Mouse (Mus musculus): ENCODE measurements around the gene Mrps6. TPM values are rescaled to one million over a fixed set of nuclear protein-coding genes. Genes with fewer than 3 reads are reported as not detected.
"Not testable (repeated sequence)": the region's sequence is repeated elsewhere in the genome, so short reads cannot be mapped to it uniquely, and the experiment has no call there.

Gene Mrps6
- total RNA-seq, 2 experiments from 2014 or later: 53.1 to 58.0 TPM

DNA sequence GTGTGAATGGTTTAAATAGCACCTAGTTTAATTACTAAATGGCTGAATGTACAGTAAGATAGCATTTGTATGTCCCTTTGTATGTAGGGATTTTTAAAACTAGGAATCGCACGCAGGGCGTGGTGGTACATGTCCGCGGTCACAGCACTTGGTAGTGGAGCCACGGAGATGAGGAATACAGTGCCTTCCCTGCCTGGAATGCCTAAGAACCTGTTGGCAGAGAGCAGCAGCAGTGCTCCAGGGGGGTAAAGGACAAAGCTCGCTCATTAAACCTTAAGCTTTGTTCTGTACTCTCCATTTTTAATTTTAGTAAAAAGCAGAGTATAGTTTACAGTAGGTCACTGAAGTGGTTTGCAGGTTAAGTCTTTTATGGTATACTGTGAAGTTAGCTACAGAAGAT is 3.5 kb downstream of the Mrps6 start:
- no peak for DNase-seq (ENCODE audit: low spot score in 2 of 2)

DNA sequence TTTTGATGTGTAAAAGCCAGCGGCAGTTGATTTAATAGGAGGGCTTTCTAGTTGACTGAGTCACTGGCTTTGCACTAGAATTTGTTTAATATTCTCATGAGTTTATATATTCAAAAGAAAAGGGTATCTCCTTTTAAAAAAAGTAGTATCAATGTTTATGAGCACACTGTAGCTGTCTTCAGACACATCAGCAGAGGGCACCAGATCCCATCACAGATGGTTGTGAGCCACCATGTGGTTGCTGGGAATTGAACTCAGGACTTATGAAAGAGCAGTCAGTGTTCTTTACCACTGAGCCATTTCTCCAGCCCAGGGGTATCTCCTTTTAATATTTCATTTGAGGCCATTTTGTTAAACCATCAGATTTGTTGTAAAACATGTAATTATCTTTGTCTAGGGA is 4.8 kb downstream of the Mrps6 start:
- DNase-seq (ENCODE audit: low spot score in 2 of 2): no peak

DNA sequence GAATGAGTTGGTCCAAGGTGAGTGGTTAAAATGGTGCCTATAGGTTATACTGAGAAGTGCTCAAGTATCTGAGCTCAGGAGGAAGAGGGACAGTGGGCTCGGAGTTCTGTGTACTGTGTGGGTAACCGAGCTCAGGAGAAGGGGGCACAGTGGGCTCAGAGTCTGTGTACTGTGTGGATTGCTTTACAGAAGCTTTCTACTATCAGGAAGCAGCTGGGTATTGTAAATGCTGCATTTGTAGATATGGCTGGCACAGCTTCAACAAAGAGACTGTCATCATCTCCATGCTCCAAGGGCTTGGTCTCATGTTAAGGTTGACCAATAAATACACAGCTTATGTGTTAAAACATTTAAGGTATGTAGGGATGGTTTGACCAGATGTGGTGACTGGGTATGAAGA is 6.7 kb downstream of the Mrps6 start:
- DNase-seq (ENCODE audit: low spot score in 2 of 2): no peak

DNA sequence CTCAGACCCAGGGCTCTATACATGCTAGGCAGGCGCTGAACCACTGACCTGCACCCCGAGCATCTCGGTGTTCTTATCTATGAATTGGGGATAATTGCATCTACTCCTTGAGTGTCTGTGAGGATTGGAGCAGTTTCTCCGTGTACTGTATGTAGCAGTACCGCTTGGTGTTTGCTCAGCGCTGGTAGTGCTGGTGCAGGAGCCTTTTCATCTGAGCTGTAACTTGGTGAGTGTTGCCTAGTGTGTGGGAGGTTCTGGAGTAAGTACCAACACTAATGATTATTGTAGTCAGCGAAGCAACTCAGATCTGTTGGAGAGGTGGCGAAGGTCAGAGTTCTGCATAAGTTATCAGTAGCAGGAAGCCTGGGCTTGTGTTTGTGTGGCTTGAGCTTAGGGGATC is 12.3 kb downstream of the Mrps6 start:
- DNase-seq (ENCODE audit: low spot score in 2 of 2): peak in 1 of 2 experiments; percentile 34

DNA sequence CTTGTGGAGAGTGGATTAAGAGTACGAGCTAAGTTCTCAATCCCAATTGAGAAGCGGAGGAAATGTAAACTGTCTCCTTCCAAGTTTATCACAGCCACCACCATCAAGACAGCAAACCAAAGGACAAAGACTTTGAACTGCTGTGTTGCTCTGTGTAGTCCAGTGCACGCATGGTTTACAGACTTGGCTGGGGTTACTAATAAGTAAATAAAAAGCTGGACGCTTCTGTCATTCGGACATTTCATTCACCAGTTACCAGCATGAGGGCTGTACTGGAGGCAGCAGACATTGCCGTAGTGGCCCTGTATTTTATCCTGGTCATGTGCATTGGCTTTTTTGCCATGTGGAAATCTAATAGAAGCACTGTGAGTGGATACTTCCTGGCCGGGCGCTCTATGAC is 18.7 kb downstream of the Mrps6 start:
- DNase-seq (ENCODE audit: low spot score in 2 of 2): no peak

DNA sequence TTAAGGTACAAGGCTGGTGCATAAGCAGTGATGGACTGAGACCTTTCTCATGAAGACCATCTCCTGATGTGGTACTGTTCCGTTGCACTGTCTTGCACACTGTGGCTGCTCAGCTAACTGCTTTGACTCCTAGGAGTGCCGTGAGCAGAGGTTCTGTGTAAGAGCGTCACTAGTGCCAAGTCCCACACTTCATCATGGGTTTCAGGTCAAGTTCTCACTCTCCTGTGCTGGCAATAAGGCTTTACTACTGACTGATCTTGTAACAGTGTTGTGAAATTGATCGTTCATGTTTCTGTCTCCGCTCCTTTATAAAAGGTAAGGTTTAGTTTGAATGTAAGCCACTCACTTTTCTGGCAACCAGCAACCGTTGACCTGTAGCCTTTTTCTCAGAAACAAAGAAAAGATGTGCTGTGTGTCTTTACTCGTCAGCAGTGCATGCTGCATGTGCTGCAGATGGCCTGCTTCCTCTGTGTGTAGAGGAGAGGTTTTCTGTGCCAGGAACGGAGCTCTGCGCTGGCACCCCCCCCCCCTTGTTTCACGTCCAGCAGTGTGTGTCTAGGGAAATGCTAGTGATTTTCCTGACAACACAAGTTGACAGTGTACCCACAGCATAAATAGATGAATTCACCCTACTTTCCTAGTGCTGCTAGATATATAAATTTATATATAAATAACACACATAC is 25.8 kb downstream of the Mrps6 start:
- no peak for DNase-seq (ENCODE audit: low spot score in 2 of 2)

DNA sequence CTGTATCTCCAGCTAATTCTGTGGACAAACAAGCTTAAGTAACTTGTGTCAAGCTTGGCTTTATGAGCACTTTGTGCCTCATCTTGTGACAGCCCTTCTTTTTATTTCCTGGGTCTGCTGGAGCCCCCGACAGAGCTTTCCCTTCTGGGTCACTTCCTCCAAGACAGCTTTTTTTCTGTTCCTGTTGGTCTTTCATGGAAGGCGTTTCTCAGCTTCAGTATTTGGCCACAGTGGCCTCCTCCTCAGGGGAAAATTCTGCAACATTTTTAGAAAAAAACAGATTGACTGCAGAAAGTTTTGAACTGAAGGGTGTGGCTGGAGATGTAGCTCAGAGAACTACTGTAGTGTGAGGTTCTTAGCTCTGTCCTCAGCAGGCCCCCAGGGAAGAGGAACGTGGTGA is 31.2 kb downstream of the Mrps6 start:
- DNase-seq (ENCODE audit: low spot score in 2 of 2): no peak

DNA sequence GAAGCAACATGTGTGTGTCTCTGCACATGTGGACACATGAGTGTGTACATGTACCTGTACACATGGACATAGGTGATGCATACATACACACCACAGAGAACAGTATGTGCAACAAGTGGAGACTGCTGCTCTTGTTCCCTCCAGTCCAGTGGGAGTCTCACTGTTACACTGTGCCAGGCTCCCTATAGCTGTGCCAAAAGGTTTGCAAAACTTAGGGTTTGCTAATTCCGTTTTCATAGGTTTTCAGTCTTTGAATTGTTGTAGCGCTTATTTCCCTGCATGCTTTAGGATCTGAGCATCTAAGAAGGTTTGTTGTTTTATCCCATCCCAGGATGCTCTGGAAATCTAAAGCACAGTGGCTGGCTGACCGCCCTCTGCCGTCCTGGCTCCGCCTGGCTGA is 33.8 kb downstream of the Mrps6 start:
- DNase-seq (ENCODE audit: low spot score in 2 of 2): no peak

DNA sequence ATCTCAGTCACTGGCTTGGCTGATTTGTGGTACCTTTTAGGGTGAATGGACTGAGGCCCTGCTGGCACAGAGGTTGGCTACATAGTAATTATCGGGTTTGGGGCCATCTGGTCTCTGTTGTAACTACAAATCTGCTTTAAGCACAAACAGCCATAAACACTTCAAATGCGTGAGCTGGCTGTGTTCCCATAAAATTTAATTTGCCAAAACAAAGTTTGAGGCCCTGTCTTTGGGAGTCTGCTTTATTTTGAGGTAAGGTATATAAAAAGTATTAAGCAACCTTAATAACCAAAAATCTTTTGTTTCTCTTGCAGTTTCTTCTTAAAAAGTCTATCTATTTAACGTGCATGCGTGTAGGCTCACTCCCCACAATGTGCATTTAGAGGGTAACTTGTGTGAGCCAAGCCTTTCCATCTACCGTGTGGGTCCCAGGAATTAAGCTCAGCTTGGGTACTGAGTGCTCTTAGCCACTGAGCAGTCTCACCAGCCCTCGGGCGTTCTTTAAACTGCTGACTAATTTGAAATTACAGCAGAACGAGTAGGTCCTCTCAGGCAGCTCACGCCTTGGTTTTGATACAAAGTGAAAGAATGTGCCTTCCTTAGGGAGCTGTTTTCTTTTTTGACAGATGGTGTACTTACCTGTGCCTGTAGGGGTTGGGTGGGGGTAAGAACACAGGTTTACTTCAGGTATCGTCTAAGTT is 40.4 kb downstream of the Mrps6 start:
- DNase-seq (ENCODE audit: low spot score in 2 of 2): no peak

DNA sequence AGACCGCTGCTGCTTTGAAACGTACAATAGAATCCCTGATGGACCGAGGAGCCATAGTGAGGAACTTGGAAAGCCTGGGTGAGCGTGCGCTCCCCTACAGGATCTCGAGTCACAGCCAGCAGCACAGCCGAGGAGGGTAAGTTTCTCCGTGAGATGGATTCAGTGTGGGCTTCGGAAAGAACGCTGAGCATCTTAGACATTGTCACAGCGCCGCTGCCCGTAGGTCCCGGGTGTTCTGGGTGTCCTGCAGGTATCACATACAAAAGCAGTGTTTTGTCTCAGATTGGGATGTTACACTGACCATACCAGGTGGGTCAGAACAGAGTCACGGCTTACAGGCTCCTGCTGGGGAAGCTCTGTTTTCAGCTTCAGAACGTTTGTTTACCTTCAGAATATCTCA is 41.5 kb downstream of the Mrps6 start:
- no peak for DNase-seq (ENCODE audit: low spot score in 2 of 2)

DNA sequence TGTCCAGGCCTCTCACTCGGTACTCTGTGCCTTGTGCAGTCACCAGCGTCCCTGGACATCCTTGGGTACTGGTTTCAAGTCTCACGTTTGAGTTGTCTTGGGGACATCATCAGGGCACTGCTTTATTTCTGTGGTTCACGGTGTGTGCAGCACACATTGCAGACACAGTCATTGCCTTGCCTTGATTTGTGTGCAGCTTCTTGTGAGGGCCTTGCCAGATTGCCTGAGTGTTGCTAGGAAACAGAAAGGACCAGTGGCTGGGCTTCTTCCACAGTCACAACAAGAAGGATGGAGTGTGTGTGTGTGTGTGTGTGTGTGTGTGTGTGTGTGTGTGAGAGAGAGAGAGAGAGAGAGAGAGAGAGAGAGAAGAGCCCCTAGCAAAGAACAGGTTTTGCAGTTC is 42.0 kb downstream of the Mrps6 start:
- DNase-seq (ENCODE audit: low spot score in 2 of 2): peak in 1 of 2 experiments; percentile 57

DNA sequence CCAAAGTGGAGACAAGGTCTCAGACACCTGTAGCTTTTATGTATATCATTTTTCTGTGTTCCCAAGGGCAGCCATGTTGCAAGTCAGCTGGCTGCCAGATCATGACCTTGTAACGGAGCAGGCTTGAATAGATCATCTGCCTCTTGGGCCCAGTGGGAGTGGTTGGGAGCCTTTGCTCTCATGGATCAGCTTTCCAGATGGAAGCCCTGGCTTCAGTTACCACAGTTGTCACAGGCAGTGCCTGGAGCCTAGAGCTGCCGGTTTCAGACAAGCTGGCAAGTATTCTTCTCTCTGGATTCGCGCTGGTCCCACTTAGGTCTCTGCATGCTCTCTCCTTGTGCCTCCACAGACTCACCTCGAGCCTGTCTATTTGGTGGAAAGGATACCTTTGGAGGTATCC is 44.0 kb downstream of the Mrps6 start:
- DNase-seq (ENCODE audit: low spot score in 2 of 2): no peak

DNA sequence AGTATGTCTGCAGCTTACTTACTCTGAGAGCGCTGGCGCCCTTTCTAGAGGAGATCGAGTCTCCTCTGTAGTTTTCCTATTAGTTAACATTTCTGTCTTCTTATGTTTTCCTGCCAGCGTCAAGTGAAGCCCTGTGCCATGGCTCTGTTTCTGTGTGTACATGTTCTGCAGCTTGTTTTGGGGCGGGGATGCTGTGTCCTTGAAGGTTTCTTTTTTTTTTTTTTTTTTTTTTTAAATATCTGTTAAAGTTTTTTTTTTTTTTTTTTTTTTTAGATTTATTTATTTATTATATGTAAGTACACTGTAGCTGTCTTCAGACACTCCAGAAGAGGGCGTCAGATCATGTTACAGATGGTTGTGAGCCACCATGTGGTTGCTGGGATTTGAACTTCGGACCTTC is 44.9 kb downstream of the Mrps6 start:
- DNase-seq (ENCODE audit: low spot score in 2 of 2): not testable (repeated sequence)

DNA sequence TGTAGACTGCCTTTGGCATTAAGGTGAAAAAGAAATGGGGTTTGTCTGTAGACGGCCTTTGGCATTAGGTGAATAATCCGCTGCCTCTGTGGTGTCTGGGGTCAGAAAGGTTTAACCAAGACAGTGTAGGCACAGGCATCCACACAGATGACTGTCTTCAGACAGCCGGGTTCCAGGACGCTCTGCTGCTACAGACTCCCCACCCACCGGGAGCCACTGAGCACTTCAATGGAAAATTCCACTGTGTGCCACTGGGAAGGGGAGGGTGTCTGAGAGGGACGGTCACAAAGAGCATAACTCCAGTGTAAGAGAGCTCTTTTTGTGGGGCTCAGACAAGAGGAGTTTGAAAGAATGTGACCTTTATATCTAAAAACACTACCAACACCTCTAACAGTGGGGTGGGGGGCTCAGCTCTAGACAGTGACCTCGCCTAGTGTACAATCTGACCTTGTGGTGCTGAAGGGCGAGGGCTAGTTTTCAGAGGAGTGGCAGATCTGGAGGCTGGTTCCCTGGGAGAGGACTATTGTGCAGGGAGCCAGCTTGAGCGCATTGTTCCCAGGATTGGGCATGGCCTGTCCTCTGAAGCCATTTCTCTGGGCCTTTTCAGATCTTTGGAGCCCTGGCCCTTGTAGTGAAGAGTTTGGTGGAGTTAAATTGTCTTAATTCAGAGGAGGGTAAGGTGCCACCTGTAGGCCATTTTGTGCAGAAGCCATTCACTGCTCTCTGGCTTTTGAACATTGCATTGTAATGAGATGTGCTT is 45.7 kb downstream of the Mrps6 start:
- peak in 1 of 2 experiments; percentile 44 for DNase-seq (ENCODE audit: low spot score in 2 of 2)

DNA sequence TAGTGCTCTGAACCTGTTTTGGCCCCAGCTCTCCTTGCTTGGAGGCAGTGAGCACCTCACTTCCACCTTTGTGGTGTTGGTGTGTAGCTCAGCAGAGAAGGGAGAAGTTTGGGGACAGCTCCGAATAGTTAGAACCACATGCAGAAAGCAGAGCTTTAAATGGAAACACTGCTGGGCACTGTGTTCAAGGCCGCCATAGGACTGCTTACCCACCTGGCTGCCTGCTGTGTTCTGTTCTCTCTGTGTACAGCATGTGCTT is 46.2 kb downstream of the Mrps6 start:
- DNase-seq (ENCODE audit: low spot score in 2 of 2): no peak

DNA sequence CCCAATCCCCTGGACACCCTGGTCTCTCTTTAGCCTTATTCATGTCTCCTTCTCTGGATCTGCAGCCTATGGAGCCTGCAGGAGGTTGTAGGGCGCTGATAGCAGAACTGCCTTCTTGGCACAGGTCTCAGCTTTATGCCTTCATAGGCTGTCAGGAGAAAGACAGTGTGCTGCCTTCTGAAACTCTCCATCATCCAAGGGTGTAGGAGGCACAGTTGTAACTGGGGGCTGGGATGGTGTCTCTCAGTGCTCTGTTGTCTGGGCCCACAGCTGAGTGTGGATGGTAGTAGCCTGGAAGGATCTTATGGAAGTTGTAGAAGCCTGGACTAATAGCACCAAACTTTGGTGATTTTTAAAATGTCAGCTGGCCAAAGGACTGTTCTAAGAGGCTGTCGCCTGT is 46.9 kb downstream of the Mrps6 start:
- DNase-seq (ENCODE audit: low spot score in 2 of 2): peak in 1 of 2 experiments; percentile 51

DNA sequence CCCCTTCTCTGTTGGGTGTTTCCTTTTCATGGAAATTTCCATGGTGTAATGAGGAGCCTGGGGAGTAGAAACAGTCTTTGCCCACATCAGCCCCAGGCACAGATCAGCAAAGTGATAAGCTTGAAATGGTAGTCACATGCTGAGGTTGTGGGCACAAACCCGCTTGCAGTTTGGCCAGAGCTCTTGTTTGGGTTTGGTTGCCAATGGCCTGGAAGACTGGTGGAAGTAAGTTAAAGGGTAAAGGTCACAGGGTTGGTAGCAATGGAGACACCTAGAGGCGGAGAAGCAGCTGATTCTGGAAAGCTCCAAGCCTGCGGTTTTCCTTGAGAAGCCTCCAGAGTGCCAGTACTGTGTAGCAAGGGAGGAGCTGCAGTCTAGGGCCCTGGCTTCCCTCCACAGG is 47.6 kb downstream of the Mrps6 start:
- DNase-seq (ENCODE audit: low spot score in 2 of 2): no peak

DNA sequence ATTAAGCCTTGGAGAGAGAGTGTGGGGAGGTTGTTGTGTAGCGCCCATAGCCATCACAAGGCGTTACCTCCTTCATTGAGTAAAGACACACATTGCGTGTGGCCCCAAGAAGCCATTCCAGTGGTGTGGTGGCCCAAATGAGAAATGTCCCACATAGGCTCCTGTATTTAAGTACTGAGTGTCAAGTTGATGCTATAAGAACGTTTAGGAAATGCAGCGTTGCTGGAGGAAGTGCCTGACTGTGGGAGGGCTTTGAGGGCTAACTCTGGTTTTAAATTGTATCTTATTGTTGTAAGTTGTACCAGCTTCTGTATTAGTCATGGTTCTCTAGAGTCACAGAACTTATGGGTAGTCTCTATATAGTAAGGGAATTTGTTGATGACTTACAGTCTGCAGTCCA is 49.3 kb downstream of the Mrps6 start:
- DNase-seq (ENCODE audit: low spot score in 2 of 2): no peak

DNA sequence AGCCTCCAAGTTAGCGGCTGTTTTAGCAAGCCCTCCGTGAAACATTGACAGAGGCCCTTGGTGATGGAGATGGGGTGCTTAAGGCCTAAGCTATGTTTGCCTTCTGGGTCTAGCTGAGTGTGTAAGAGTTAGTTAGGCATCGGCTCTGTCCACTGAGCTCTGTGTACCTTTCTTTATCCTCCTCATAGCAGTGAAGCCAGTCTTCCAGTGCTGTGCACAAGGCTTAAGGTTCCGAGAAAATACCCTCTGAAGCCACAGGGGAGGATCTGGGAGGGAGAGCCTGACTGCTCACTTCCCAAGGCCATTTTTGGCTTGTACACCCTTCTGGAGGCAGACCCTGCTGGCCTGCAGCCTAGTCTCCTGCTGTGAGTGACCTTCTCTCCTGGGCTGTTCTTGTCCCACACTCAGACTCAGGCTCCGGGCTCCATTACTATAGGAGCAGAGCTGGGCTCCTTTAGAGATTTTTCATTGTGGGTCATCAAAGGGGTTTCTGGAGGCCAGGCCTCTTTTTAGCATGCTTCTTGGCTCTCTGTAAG is 56.7 kb downstream of the Mrps6 start:
- no peak for DNase-seq (ENCODE audit: low spot score in 2 of 2)

DNA sequence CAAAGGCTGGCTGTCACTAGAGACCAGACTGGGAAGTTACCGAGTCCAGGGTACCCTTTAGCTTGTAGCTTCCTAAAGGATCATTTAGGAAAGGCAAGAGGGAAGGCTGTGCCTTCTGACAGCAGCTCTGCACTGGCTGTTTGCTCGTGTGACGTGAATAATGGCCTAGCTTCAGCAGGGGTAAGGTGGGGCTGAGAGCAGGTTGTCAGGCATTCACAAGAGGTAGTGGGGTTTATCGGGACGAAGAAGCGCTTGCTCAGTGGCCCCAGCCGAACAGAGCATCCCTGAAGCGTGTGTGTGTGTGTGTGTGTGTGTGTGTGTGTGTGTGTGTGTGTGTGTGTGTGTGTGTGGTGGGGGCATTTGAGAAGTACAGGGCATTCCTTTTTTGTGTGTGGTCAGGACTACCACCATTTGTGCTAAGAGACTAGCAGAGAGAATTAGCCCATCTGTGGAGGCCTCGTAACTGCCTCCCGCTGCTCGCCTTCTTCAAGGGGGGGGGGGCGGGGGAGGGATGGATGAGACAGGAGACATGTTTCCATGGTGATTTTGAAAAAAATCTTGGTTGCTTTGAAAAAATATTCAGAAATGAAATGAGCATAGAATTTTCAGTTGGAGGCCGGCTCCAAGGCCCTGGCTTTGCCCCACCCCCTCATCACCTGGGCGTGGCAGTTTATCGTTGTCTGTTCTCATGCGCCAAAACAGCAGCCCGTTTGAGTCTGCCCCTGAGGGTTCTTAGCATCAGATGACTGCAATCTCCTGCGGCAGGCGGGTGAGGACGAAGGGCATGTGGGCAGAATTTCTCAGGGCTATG is 57.7 kb downstream of the Mrps6 start:
- DNase-seq (ENCODE audit: low spot score in 2 of 2): peak; percentile 56 to 74
